Mouse (Mus musculus) hindbrain, postnatal 0 days (tissue): ENCODE measurements at regions not wholly inside any gene's neighbourhood (a gene's known extent, or its start where the extent isn't known, plus 50 kb on each side); places are given as distances from the start of the nearest gene placed in this dataset.

Source experiments
- ATAC-seq: fragments of 200-750 bp; cut with Nextera tagmentation; 2 replicates; pipeline ENCODE4 v1.8.0; 2017; ENCODE audit warnings: mild to moderate bottlenecking, moderate TSS enrichment, moderate library complexity
- DNase-seq: peaks from one replicate; pipeline ENCODE4 v3.0.0-alpha.2; 2015; ENCODE audit warnings: low spot score
- H3K27ac ChIP-seq: fragments of 300-500 bp; sonication (generic); 2 replicates; pipeline ENCODE4 v1.5.1; 2014; ENCODE audit warnings: mild to moderate bottlenecking
- H3K27me3 ChIP-seq: fragments of 300-500 bp; sonication (generic); 2 replicates; pipeline ENCODE4 v1.6.1; 2014; ENCODE audit warnings: low read length, mixed read lengths; ENCODE audit not compliant: insufficient read depth
- H3K36me3 ChIP-seq: fragments of 300-500 bp; sonication (generic); 2 replicates; pipeline ENCODE4 v1.6.1; 2014; ENCODE audit warnings: low read length, mixed read lengths; ENCODE audit not compliant: insufficient read depth
- H3K4me1 ChIP-seq: fragments of 300-500 bp; sonication (generic); 2 replicates; pipeline ENCODE4 v1.6.1; 2014; ENCODE audit warnings: antibody characterized with exemption, low read length, mixed read lengths; ENCODE audit not compliant: insufficient read depth
- H3K4me2 ChIP-seq: fragments of 300-500 bp; sonication (generic); 2 replicates; pipeline ENCODE4 v1.6.1; 2014; ENCODE audit warnings: low read depth, mild to moderate bottlenecking, low read length, moderate library complexity, mixed read lengths
- H3K4me3 ChIP-seq: fragments of 300-500 bp; sonication (generic); 2 replicates; pipeline ENCODE4 v1.5.1; 2014; ENCODE audit warnings: low read length
- H3K9ac ChIP-seq: fragments of 300-500 bp; sonication (generic); replicated peaks from 2 replicates; pipeline ENCODE4 v1.6.1; 2014; ENCODE audit warnings: mild to moderate bottlenecking, low read length, moderate library complexity, mixed read lengths
- H3K9me3 ChIP-seq: fragments of 300-500 bp; sonication (generic); 2 replicates; pipeline ENCODE4 v1.6.1; 2016; ENCODE audit warnings: low read length, mixed read lengths
- CTCF ChIP-seq: IDR thresholded peaks from 2 replicates; pipeline ENCODE4 v1.5.1; 2016; ENCODE audit warnings: antibody characterized with exemption, control low read depth, low read depth
- WGBS: fragments of 180-500 bp; shearing (Covaris S2); extraction: QIAGEN DNeasy Blood & Tissue Kit; methylation state at CpG from one replicate; pipeline ENCODE4 v1.1.7; 2014; 5-methylcytosine and 5-hydroxymethylcytosine counted together

GRCm38 (mm10) chr3:139828014-139828413 lies 622.5 kb downstream of the Stpg2 start:
- no peak overlapping the region for H3K27ac ChIP-seq
- no peak for TF ChIP-seq CTCF
- WGBS, result 85% methylated on average over 10 of the region's 10 CpGs
- ATAC-seq, result no peak
- H3K27me3 ChIP-seq, result no peaks in the 10 kb centered on the region
- no peak overlapping the region for H3K9ac ChIP-seq
- H3K36me3 ChIP-seq, result no peaks in the 10 kb centered on the region
- no peaks in the 10 kb centered on the region for H3K4me1 ChIP-seq
- no peak for DNase-seq
- H3K9me3 ChIP-seq, result no peaks in the 10 kb centered on the region
- H3K4me3 ChIP-seq, result no peak overlapping the region
- H3K4me2 ChIP-seq, result no peak overlapping the region

- H3K9me3 ChIP-seq, result no peaks in the 10 kb centered on the region
- WGBS, result 63% methylated on average over 2 of the region's 2 CpGs
- H3K4me1 ChIP-seq, result no peaks in the 10 kb centered on the region
- no peak for TF ChIP-seq CTCF
- no peak overlapping the region for H3K9ac ChIP-seq
- ATAC-seq, result no peak
- no peak for DNase-seq
- no peak overlapping the region for H3K27ac ChIP-seq
- H3K4me2 ChIP-seq, result no peak overlapping the region
- H3K27me3 ChIP-seq, result no peaks in the 10 kb centered on the region
- no peak overlapping the region for H3K4me3 ChIP-seq
- H3K36me3 ChIP-seq, result no peaks in the 10 kb centered on the region
These were observed 623.1 kb downstream of the Stpg2 start for GRCm38 (mm10) chr3:139828581-139828980.

GRCm38 (mm10) chr3:139832599-139832998 lies 627.1 kb downstream of the Stpg2 start:
- no peak overlapping the region for H3K27ac ChIP-seq
- WGBS, result 76% methylated on average over 5 of the region's 5 CpGs
- H3K4me2 ChIP-seq, result no peak overlapping the region
- no peaks in the 10 kb centered on the region for H3K9me3 ChIP-seq
- no peak overlapping the region for H3K4me3 ChIP-seq
- TF ChIP-seq CTCF, result no peak
- DNase-seq (no peak), ATAC-seq (no peak)
- H3K9ac ChIP-seq, result no peak overlapping the region
- H3K27me3 ChIP-seq, result no peaks in the 10 kb centered on the region
- no peaks in the 10 kb centered on the region for H3K36me3 ChIP-seq
- H3K4me1 ChIP-seq, result no peaks in the 10 kb centered on the region

GRCm38 (mm10) chr3:139842015-139842414 lies 636.5 kb downstream of the Stpg2 start:
- Histone ChIP-seq H3K27ac (no peak overlapping the region), H3K4me3 (no peak overlapping the region), H3K9me3 (no peaks in the 10 kb centered on the region), H3K9ac (no peak overlapping the region), H3K27me3 (no peaks in the 10 kb centered on the region), H3K36me3 (no peaks in the 10 kb centered on the region), H3K4me2 (no peak overlapping the region), H3K4me1 (no peaks in the 10 kb centered on the region)
- no peak for TF ChIP-seq CTCF
- WGBS, result 98% methylated on average over 3 of the region's 3 CpGs
- ATAC-seq (no peak), DNase-seq (no peak)

GRCm38 (mm10) chr3:139842988-139843605 lies 637.6 kb downstream of the Stpg2 start:
- 87% methylated on average over 5 of the region's 5 CpGs for WGBS
- no peak for ATAC-seq
- no peaks in the 10 kb centered on the region for H3K36me3 ChIP-seq
- H3K9ac ChIP-seq, result no peak overlapping the region
- H3K9me3 ChIP-seq, result no peaks in the 10 kb centered on the region
- H3K27ac ChIP-seq, result no peak overlapping the region
- no peak overlapping the region for H3K4me2 ChIP-seq
- DNase-seq, result no peak
- TF ChIP-seq CTCF, result no peak
- H3K4me3 ChIP-seq, result no peak overlapping the region
- H3K4me1 ChIP-seq, result no peaks in the 10 kb centered on the region; the same call in 1 of the 2 replicates
- H3K27me3 ChIP-seq, result no peaks in the 10 kb centered on the region

GRCm38 (mm10) chr3:139844443-139844842 lies 638.9 kb downstream of the Stpg2 start:
- Histone ChIP-seq H3K9me3 (no peaks in the 10 kb centered on the region), H3K9ac (no peak overlapping the region), H3K27me3 (no peaks in the 10 kb centered on the region), H3K4me1 (no peaks in the 10 kb centered on the region; the same call in 1 of the 2 replicates), H3K36me3 (no peaks in the 10 kb centered on the region), H3K4me3 (no peak overlapping the region), H3K4me2 (no peak overlapping the region), H3K27ac (no peak overlapping the region)
- TF ChIP-seq CTCF, result no peak
- no peak for ATAC-seq
- no peak for DNase-seq
- 60% methylated on average over 3 of the region's 3 CpGs for WGBS

- 29% methylated on average over 5 of the region's 5 CpGs for WGBS
- no peaks in the 10 kb centered on the region for H3K36me3 ChIP-seq
These were observed 642.3 kb downstream of the Stpg2 start for GRCm38 (mm10) chr3:139847826-139848225.

More at GRCm38 (mm10) chr3:139847826-139848225, 642.3 kb downstream of the Stpg2 start:
- no peak for TF ChIP-seq CTCF
- H3K4me3 ChIP-seq, result no peak overlapping the region
- H3K9ac ChIP-seq, result no peak overlapping the region
- DNase-seq (peak; percentile 10), ATAC-seq (no peak)
- H3K27ac ChIP-seq, result no peak overlapping the region
- no peaks in the 10 kb centered on the region for H3K27me3 ChIP-seq
- H3K9me3 ChIP-seq, result no peaks in the 10 kb centered on the region
- H3K4me1 ChIP-seq, result no peaks in the 10 kb centered on the region; the same call in 1 of the 2 replicates
- H3K4me2 ChIP-seq, result no peak overlapping the region
